Mouse (Mus musculus): Measurements from ENCODE around the gene Abi3. TPM values are rescaled to one million over a fixed set of nuclear protein-coding genes. Genes with fewer than 3 reads are reported as not detected.

Gene Abi3
- polyA plus RNA-seq, 1 experiment, result 166 TPM

DNA sequence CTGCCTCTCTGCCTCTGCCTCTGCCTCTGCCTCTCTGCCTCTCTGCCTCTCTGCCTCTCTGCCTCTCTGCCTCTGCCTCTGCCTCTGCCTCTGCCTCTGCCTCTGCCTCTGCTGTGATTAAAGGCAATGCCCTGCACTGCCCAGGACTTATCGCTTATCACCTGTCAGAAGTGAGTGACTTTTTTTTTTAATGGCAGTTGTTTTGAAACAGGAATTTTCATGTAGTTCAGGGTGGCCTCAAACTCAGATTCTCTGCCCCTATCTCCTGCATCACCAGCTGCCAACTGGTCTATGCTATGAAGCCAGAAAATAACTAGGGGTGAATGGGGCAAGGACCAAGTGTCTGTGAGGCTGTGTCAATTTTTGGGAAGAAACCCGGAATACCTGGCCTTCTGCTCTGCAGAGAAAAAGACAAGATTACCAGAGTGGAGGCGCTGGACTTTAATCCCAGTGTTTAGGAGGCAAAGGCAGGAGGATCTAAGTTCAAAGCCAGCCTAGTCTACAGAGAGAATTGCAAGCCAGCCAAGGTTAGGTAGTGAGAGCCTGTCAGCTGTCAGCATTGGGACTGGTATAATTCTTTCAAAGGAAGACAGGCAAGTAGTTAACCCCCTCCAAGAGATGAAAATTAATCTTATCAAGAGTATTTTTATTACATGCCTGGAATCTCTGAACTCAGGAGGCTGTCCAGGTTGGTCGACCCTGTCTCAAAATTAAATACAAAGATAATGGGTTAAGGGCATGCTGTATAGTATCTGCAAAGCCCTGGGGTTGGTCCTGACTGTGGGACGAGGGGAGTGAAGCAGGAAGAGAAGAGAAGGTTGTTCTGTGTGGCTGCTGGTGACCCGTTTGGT, 15.7 kb downstream of the Abi3 start:
- Histone ChIP-seq H3K4me3 (ENCODE audit: extremely low read depth, insufficient read depth, insufficient read length) (no peak overlapping the region), H3K27me3 (ENCODE audit: control insufficient read depth, insufficient read depth, low read length) (peaks cover 14% of the 10 kb centered on the region), H3K4me1 (ENCODE audit: control insufficient read depth, insufficient read depth, insufficient read length) (peaks cover 28% of the 10 kb centered on the region), H3K36me3 (ENCODE audit: control insufficient read depth, insufficient read depth, low read length) (no peaks in the 10 kb centered on the region), H3K27ac (ENCODE audit: insufficient read depth, low read length) (no peak overlapping the region)
- no peak for TF ChIP-seq POLR2A (IDR thresholded peaks at IDR 0.05; ENCODE audit: low read depth, low read length)
- no peak for TF ChIP-seq CTCF (IDR thresholded peaks at IDR 0.05; ENCODE audit: extremely low read depth, insufficient read depth, insufficient read length, insufficient replicate concordance)
- WGBS, result 45% methylated on average over 6 of the region's 6 CpGs
- no peak for DNase-seq (ENCODE audit: low read depth in 1 of 2, low spot score in 2 of 2)

DNA sequence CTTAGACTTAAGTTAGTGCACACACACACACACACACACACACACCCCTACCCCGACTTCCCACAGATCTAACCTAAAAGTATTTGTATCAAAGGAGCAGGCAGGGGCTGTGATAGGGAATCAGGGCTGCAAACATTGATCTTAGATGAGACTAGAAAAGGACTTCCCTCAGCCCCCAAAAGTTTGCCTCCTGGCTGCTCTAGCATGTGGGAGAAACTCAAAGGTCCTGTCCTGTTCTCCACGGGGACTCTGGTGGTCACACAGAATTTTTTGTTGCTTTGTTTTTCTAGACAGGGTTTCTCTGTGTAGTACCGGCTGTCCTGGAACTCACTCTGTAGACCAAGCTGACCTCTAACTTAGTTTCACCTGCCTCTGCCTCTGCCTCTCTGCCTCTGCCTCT, 16.7 kb downstream of the Abi3 start:
- WGBS, result 56% methylated on average over 3 of the region's 3 CpGs

DNA sequence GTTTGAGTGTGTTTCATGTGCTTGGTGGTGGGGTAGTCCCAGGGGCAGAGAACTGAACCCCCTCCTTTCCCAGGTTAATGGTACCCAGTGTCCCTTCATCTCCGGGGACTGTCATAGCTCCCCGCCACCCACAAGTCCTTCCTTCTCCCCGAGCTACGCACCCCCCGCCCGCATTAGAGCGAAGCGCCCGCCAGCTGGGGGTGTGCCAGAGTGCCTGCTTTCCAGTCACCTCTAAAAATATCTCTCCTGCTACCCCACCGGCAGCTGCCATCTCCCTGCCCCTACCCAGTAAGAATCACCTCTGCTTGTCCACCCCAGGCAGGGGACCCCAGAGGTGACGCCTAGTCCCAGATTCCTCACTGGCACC, 17.4 kb downstream of the Abi3 start:
- H3K36me3 ChIP-seq (ENCODE audit: control insufficient read depth, insufficient read depth, low read length), result no peaks in the 10 kb centered on the region
- no peak for DNase-seq (ENCODE audit: low read depth in 1 of 2, low spot score in 2 of 2)
- no peak for TF ChIP-seq POLR2A (IDR thresholded peaks at IDR 0.05; ENCODE audit: low read depth, low read length)
- TF ChIP-seq CTCF (IDR thresholded peaks at IDR 0.05; ENCODE audit: extremely low read depth, insufficient read depth, insufficient read length, insufficient replicate concordance), result no peak
- peaks cover 14% of the 10 kb centered on the region for H3K27me3 ChIP-seq (ENCODE audit: control insufficient read depth, insufficient read depth, low read length)
- H3K4me3 ChIP-seq (ENCODE audit: extremely low read depth, insufficient read depth, insufficient read length), result peak overlapping the region; percentile 78; the same call in 1 of the 2 replicates
- H3K4me1 ChIP-seq (ENCODE audit: control insufficient read depth, insufficient read depth, insufficient read length), result peaks cover 13% of the 10 kb centered on the region
- WGBS, result 4% methylated on average over 11 of the region's 11 CpGs
- no peak overlapping the region; the same call in 1 of the 2 replicates for H3K27ac ChIP-seq (ENCODE audit: insufficient read depth, low read length)

More for the DNA sequence above, 16.7 kb downstream of the Abi3 start:
- Histone ChIP-seq H3K36me3 (ENCODE audit: control insufficient read depth, insufficient read depth, low read length) (no peaks in the 10 kb centered on the region), H3K4me1 (ENCODE audit: control insufficient read depth, insufficient read depth, insufficient read length) (peaks cover 20% of the 10 kb centered on the region), H3K4me3 (ENCODE audit: extremely low read depth, insufficient read depth, insufficient read length) (no peak overlapping the region), H3K27ac (ENCODE audit: insufficient read depth, low read length) (no peak overlapping the region), H3K27me3 (ENCODE audit: control insufficient read depth, insufficient read depth, low read length) (peaks cover 14% of the 10 kb centered on the region)
- no peak for TF ChIP-seq POLR2A (IDR thresholded peaks at IDR 0.05; ENCODE audit: low read depth, low read length)
- TF ChIP-seq CTCF (IDR thresholded peaks at IDR 0.05; ENCODE audit: extremely low read depth, insufficient read depth, insufficient read length, insufficient replicate concordance), result no peak
- no peak for DNase-seq (ENCODE audit: low read depth in 1 of 2, low spot score in 2 of 2)

DNA sequence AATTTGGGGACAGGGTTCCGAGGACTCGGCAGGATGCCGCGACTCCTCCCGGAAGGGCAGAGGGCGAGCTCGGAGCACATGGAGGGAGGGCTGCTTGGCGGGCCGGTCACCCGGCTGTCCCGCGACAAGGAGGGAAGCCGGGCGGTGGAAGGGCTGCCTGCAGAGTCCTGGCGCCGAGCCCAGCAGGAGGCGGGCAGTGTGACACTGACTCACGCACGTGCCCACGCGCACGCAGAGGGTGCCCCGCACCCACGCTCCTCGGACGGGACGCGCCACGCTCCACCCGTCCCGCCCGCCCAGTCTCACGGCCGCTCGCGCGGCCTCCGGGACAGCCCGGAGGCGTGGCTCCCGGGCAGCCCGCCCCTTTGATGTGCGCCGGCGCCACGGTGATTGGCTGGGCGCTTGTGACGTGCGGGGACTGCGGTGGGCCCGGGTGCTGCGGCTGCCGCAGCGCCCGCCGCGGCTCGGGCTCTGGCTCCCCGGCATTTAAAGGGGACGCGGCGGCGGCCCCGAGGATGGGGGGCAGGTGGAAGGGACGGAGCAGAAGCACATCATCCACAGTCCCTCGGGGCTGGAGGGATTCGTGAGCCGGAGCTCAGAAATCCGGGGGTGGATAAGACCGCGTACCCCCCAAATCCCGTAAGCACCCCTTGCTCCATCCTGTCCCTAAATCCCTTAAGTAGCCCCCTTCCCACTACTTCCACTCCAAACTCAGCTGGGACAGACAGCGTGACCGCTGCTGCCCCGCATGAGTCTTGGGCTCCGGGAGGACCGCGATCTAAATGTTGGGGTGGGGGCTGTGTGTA, 18.0 kb downstream of the Abi3 start, which contains the start of gene Phospho1:
TSS of gene Phospho1 (plus strand) at position 429 of the 806 bp plus-strand sequence.
- TF ChIP-seq POLR2A (IDR thresholded peaks at IDR 0.05; ENCODE audit: low read depth, low read length) (no peak), CTCF (IDR thresholded peaks at IDR 0.05; ENCODE audit: extremely low read depth, insufficient read depth, insufficient read length, insufficient replicate concordance) (no peak)
- peak within 1 kb of the TSS; percentile 31; the same call in 1 of the 2 replicates for H3K27ac ChIP-seq (ENCODE audit: insufficient read depth, low read length)
- DNase-seq (ENCODE audit: low read depth in 1 of 2, low spot score in 2 of 2), result peak; percentile 62 to 85
- H3K4me3 ChIP-seq (ENCODE audit: extremely low read depth, insufficient read depth, insufficient read length), result peak within 1 kb of the TSS; percentile 78
- under 1% methylated on average over 75 of the region's 78 CpGs for WGBS
- peaks cover 14% of the 10 kb centered on the region for H3K27me3 ChIP-seq (ENCODE audit: control insufficient read depth, insufficient read depth, low read length)
- H3K36me3 ChIP-seq (ENCODE audit: control insufficient read depth, insufficient read depth, low read length), result no peaks in the 10 kb centered on the region
- peaks cover 8% of the 10 kb centered on the region for H3K4me1 ChIP-seq (ENCODE audit: control insufficient read depth, insufficient read depth, insufficient read length)

DNA sequence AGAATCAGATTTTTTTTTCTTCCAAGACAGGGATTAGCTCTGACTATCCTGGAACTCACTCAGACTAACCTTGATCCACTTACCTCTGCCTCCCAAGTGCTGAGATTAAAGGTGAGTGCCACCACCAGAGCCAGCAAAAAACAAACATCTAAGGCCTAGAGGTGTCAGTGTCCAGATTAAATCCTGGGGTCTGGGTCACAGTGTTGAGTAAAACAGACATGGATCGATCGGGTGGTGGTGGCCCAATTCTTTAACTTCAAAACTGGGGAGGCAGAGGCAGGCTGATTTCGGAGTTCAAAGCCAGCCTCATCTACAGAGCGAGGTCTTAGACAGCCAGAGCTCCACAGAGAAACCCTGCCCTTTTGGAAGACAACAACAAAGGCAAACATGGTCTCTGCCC, 19.8 kb downstream of the Abi3 start:
- WGBS, result 95% methylated on average over 4 of the region's 4 CpGs
- TF ChIP-seq POLR2A (IDR thresholded peaks at IDR 0.05; ENCODE audit: low read depth, low read length) (no peak), CTCF (IDR thresholded peaks at IDR 0.05; ENCODE audit: extremely low read depth, insufficient read depth, insufficient read length, insufficient replicate concordance) (no peak)
- DNase-seq (ENCODE audit: low read depth in 1 of 2, low spot score in 2 of 2), result no peak
- no peak overlapping the region for H3K4me3 ChIP-seq (ENCODE audit: extremely low read depth, insufficient read depth, insufficient read length)
- H3K27me3 ChIP-seq (ENCODE audit: control insufficient read depth, insufficient read depth, low read length), result peaks cover 14% of the 10 kb centered on the region
- no peaks in the 10 kb centered on the region for H3K36me3 ChIP-seq (ENCODE audit: control insufficient read depth, insufficient read depth, low read length)
- peaks cover 8% of the 10 kb centered on the region for H3K4me1 ChIP-seq (ENCODE audit: control insufficient read depth, insufficient read depth, insufficient read length)
- no peak overlapping the region for H3K27ac ChIP-seq (ENCODE audit: insufficient read depth, low read length)

DNA sequence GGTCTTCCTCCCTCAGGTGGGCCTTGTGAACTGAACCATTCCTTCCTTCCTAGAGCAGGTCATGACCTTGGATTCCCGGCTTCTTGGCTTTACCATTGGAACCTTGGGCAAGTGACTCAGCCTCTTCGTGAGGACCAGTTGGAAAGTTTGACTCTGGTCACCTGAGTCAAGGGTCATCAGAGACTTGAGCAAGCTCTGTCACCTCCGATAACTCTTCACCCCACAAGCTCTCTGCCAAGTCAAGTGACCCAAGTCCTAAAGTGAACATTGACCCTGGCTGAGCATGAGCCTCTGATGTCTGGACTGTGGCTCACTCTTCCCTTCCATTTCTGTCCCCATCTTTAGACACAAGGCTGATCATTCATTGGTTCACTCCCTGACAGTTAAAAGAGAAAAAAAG, 20.8 kb downstream of the Abi3 start:
- TF ChIP-seq POLR2A (IDR thresholded peaks at IDR 0.05; ENCODE audit: low read depth, low read length), result no peak
- no peak for TF ChIP-seq CTCF (IDR thresholded peaks at IDR 0.05; ENCODE audit: extremely low read depth, insufficient read depth, insufficient read length, insufficient replicate concordance)
- H3K27me3 ChIP-seq (ENCODE audit: control insufficient read depth, insufficient read depth, low read length), result peaks cover 14% of the 10 kb centered on the region
- H3K4me3 ChIP-seq (ENCODE audit: extremely low read depth, insufficient read depth, insufficient read length), result no peak overlapping the region
- no peak for DNase-seq (ENCODE audit: low read depth in 1 of 2, low spot score in 2 of 2)
- 85% methylated on average over 3 of the region's 3 CpGs for WGBS
- no peaks in the 10 kb centered on the region for H3K36me3 ChIP-seq (ENCODE audit: control insufficient read depth, insufficient read depth, low read length)
- H3K4me1 ChIP-seq (ENCODE audit: control insufficient read depth, insufficient read depth, insufficient read length), result peaks cover 8% of the 10 kb centered on the region
- H3K27ac ChIP-seq (ENCODE audit: insufficient read depth, low read length), result no peak overlapping the region
